Mouse (Mus musculus): ENCODE measurements around the gene Chmp4b. TPM values are rescaled to one million over a fixed set of nuclear protein-coding genes. Genes with fewer than 3 reads are reported as not detected.

The Chmp4b gene
- polyA plus RNA-seq, 1 experiment from 2014 or later, result 29.3 TPM

- Histone ChIP-seq H3K4me3 (no peak overlapping the region), H3K4me1 (0 out of 2 replicates have a peak, but pooled peaks cover 3% of the 10 kb centered on the region), H3K27me3 (no peaks in the 10 kb centered on the region), H3K27ac (no peak overlapping the region), H3K9ac (no peak overlapping the region), H3K9me3 (no peaks in the 10 kb centered on the region), H3K4me2 (replicated peaks) (no peak overlapping the region), H3K36me3 (no peaks in the 10 kb centered on the region)
- ATAC-seq (ENCODE audit: insufficient number of reproducible peaks, insufficient read depth, low FRiP score, low TSS enrichment), result no peak
- 83% methylated on average over 3 of the region's 3 CpGs for WGBS
Measured at GRCm38 (mm10) chr2:154730841-154731240, 79.3 kb downstream of the Chmp4b start.

DNA sequence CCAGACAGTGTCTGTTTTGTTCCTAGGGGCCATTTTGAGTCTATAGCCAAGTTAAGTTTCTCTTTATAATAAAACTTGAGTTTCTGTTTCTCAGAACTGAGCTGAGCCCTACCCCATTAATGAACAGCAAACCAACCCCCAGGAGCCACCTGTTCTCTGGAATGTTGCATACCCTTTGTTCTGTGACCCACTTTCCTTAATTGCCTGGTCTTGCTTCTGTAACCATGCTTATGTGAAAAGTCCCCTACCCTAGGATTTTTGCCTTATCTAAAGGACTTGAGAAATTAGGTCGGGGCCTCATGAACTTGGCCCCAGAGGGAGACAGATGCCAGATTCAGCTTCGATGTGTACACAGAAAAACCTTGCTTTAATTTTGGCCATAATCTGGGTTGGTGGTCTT is 80.4 kb downstream of the Chmp4b start:
- no peaks in the 10 kb centered on the region for H3K27me3 ChIP-seq
- no peak overlapping the region for H3K4me2 ChIP-seq (replicated peaks)
- no peak for ATAC-seq (ENCODE audit: insufficient number of reproducible peaks, insufficient read depth, low FRiP score, low TSS enrichment)
- 67% methylated on average over 2 of the region's 2 CpGs for WGBS
- H3K4me3 ChIP-seq, result no peak overlapping the region
- no peaks in the 10 kb centered on the region for H3K36me3 ChIP-seq
- no peak overlapping the region for H3K27ac ChIP-seq
- 0 out of 2 replicates have a peak, but pooled peaks cover 3% of the 10 kb centered on the region for H3K4me1 ChIP-seq
- no peak overlapping the region for H3K9ac ChIP-seq
- no peaks in the 10 kb centered on the region for H3K9me3 ChIP-seq

DNA sequence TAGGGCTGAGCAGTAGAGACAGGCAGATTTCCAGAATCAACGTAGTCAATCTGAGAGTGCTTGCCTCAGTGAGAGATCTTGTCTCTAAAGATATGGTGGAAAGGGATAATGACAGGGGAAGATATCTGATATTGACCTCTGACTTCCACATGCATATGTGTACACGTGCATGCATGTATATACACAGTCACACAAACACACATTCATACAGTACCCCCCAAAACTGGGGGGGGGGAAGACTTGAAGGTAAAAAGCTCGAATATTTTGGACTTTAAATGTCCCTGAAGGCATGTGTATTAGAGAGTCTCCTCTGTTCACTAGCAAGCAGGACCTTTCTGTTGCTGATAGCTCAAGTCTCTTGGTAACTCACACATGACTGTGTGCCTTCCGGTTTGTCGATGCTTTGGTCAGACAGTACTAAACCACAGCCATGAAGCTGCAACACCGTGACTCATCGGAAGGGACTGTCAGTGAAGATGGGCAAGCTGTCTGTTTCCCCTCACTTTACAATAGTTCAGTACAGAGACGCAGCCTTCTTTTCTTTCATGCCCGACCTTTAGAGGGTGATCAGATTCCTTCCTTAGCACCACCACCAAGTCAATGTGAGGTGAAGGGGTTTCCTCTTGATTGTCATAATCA is 81.1 kb downstream of the Chmp4b start:
- no peak for ATAC-seq (ENCODE audit: insufficient number of reproducible peaks, insufficient read depth, low FRiP score, low TSS enrichment)
- H3K9ac ChIP-seq, result no peak overlapping the region
- H3K27me3 ChIP-seq, result no peaks in the 10 kb centered on the region
- 67% methylated on average over 9 of the region's 9 CpGs for WGBS
- no peaks in the 10 kb centered on the region for H3K9me3 ChIP-seq
- H3K4me1 ChIP-seq, result 0 out of 2 replicates have a peak, but pooled peaks cover 3% of the 10 kb centered on the region
- no peak overlapping the region for H3K4me3 ChIP-seq
- no peak overlapping the region for H3K27ac ChIP-seq
- H3K4me2 ChIP-seq (replicated peaks), result no peak overlapping the region
- no peaks in the 10 kb centered on the region for H3K36me3 ChIP-seq

DNA sequence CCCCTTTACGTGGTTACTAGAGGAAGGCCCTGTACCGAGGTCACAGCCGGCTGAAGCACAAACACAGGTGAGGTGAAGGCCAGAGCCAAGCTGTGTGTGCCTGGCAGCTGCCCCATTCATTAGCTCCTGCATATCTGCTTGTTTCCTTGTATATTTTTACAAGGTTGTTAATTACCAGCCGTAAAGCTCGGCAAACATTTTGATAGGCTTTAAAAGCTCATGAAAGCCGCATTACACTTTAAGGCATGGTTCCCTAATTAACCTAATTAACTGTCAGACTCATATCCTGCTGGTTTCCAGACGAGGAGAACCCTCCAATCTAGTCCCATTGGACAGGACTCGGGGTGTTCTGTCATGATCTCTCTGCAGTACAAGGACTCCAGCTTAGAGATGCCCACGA is 83.5 kb downstream of the Chmp4b start:
- H3K4me3 ChIP-seq, result no peak overlapping the region
- WGBS, result 57% methylated on average over 9 of the region's 9 CpGs
- H3K4me2 ChIP-seq (replicated peaks), result no peak overlapping the region
- ATAC-seq (ENCODE audit: insufficient number of reproducible peaks, insufficient read depth, low FRiP score, low TSS enrichment), result no peak
- H3K9ac ChIP-seq, result no peak overlapping the region
- no peaks in the 10 kb centered on the region for H3K9me3 ChIP-seq
- H3K27me3 ChIP-seq, result no peaks in the 10 kb centered on the region
- 0 out of 2 replicates have a peak, but pooled peaks cover 3% of the 10 kb centered on the region for H3K4me1 ChIP-seq
- H3K36me3 ChIP-seq, result no peaks in the 10 kb centered on the region
- H3K27ac ChIP-seq, result no peak overlapping the region

DNA sequence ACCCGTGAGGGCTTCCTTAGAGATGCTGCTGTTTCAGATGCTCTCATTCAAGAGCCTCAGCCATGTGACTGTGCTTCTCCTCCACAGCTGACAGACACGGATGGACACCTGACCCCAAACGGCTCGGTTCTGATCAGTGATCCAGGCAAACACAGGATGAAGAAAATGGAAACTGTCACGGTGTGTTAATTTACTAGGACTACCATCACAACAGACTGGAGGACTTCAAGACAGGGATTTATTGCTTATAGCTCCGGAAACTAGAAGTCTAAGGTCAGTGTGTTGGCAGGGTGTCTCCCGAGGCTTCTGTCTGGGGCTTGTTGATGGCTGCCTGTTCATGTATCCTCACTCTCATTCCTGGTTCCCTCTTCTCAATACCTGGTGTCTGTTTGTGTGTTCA is 83.9 kb downstream of the Chmp4b start:
- ATAC-seq (ENCODE audit: insufficient number of reproducible peaks, insufficient read depth, low FRiP score, low TSS enrichment), result no peak
- 60% methylated on average over 7 of the region's 7 CpGs for WGBS
- 0 out of 2 replicates have a peak, but pooled peaks cover 3% of the 10 kb centered on the region for H3K4me1 ChIP-seq

DNA sequence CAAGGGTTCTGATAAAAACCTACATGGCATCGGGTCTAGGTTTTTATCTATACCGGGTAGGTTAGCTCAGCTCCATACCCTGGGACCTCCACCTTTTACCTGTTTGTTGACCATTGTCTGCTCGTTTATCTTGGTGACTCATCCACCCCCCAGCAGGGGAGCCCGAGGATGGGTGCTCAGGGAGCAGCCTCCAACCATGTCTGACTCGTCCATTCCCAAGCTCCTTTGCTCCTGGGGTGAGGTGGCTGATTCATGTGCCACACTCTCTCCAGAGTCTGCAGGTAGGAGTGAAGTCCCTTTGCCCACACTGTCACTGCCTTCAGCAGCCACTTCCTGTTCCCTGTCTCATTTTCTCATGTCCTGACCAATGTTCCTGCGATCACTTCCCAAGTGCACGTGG is 84.5 kb downstream of the Chmp4b start:
- H3K4me3 ChIP-seq, result no peak overlapping the region
- H3K9ac ChIP-seq, result no peak overlapping the region
- 85% methylated on average over 7 of the region's 7 CpGs for WGBS
- no peaks in the 10 kb centered on the region for H3K9me3 ChIP-seq
- ATAC-seq (ENCODE audit: insufficient number of reproducible peaks, insufficient read depth, low FRiP score, low TSS enrichment), result no peak
- H3K27ac ChIP-seq, result no peak overlapping the region
- H3K4me1 ChIP-seq, result 0 out of 2 replicates have a peak, but pooled peaks cover 3% of the 10 kb centered on the region
- H3K36me3 ChIP-seq, result no peaks in the 10 kb centered on the region
- H3K4me2 ChIP-seq (replicated peaks), result no peak overlapping the region
- H3K27me3 ChIP-seq, result no peaks in the 10 kb centered on the region

More for the DNA sequence above, 83.9 kb downstream of the Chmp4b start:
- no peak overlapping the region for H3K9ac ChIP-seq
- H3K4me2 ChIP-seq (replicated peaks), result no peak overlapping the region
- H3K27me3 ChIP-seq, result no peaks in the 10 kb centered on the region
- H3K4me3 ChIP-seq, result no peak overlapping the region
- no peaks in the 10 kb centered on the region for H3K9me3 ChIP-seq
- no peaks in the 10 kb centered on the region for H3K36me3 ChIP-seq
- H3K27ac ChIP-seq, result no peak overlapping the region

GRCm38 (mm10) chr2:154738621-154739020 is 87.1 kb downstream of the Chmp4b start:
- H3K4me1 ChIP-seq, result peaks cover 7% of the 10 kb centered on the region
- no peaks in the 10 kb centered on the region for H3K36me3 ChIP-seq
- H3K27me3 ChIP-seq, result no peaks in the 10 kb centered on the region
- H3K9me3 ChIP-seq, result no peaks in the 10 kb centered on the region
- no peak overlapping the region for H3K4me3 ChIP-seq
- H3K27ac ChIP-seq, result no peak overlapping the region
- no peak overlapping the region for H3K4me2 ChIP-seq (replicated peaks)
- H3K9ac ChIP-seq, result no peak overlapping the region
- 87% methylated on average over 5 of the region's 5 CpGs for WGBS
- no peak for ATAC-seq (ENCODE audit: insufficient number of reproducible peaks, insufficient read depth, low FRiP score, low TSS enrichment)

- H3K4me3 ChIP-seq, result no peak overlapping the region
- H3K36me3 ChIP-seq, result no peaks in the 10 kb centered on the region
- no peak overlapping the region for H3K4me2 ChIP-seq (replicated peaks)
- ATAC-seq (ENCODE audit: insufficient number of reproducible peaks, insufficient read depth, low FRiP score, low TSS enrichment), result no peak
- H3K27ac ChIP-seq, result no peak overlapping the region
- peaks cover 7% of the 10 kb centered on the region for H3K4me1 ChIP-seq
- WGBS, result 35% methylated on average over 10 of the region's 10 CpGs
- H3K27me3 ChIP-seq, result no peaks in the 10 kb centered on the region
- H3K9ac ChIP-seq, result no peak overlapping the region
- H3K9me3 ChIP-seq, result no peaks in the 10 kb centered on the region
Measured at GRCm38 (mm10) chr2:154742911-154743819, 91.7 kb downstream of the Chmp4b start.

DNA sequence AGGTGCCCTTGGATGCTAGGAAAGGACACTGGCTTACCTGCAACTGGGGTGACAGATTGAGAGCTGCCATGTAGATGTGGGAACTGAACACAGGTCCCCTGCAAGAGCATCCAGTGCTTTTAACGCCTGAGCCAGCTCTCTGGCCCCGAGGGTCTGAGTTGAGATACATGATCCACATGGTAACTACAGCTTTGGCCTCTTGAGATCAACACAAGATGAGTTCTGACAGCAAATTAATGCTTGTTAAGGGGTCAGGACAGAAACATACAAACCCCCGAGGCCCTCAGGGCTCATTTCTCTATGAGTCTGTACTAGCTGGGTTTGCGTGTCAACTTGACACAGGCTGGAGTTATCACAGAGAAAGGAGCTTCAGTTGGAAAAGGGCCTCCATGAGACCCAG is 92.4 kb downstream of the Chmp4b start:
- Histone ChIP-seq H3K4me3 (no peak overlapping the region), H3K36me3 (no peaks in the 10 kb centered on the region), H3K4me1 (peaks cover 8% of the 10 kb centered on the region), H3K9me3 (no peaks in the 10 kb centered on the region), H3K27ac (no peak overlapping the region), H3K9ac (no peak overlapping the region), H3K4me2 (replicated peaks) (no peak overlapping the region), H3K27me3 (no peaks in the 10 kb centered on the region)
- ATAC-seq (ENCODE audit: insufficient number of reproducible peaks, insufficient read depth, low FRiP score, low TSS enrichment), result no peak
- WGBS, result 26% methylated on average over 4 of the region's 4 CpGs

Other genes with a start within 250 kb of the Chmp4b start
- gene Snta1, start 243.6 kb upstream of the Chmp4b start, polyA plus RNA-seq (2016; fragmentation: Nextera tagmentation; extraction: Ambion mirVana), result 9.2 and 9.9 TPM in 2 replicates
- gene Cbfa2t2, start 215.2 kb upstream of the Chmp4b start, polyA plus RNA-seq (2016; fragmentation: Nextera tagmentation; extraction: Ambion mirVana), result 58.8 and 65.3 TPM in 2 replicates
- 1.0 and 1.2 TPM in 2 replicates for gene 1700003F12Rik, start 104.6 kb upstream of the Chmp4b start, polyA plus RNA-seq (2016; fragmentation: Nextera tagmentation; extraction: Ambion mirVana)
- 0.24 and 0.28 TPM in 2 replicates for gene Actl10, start 99.9 kb upstream of the Chmp4b start, polyA plus RNA-seq (2016; fragmentation: Nextera tagmentation; extraction: Ambion mirVana)
- gene Necab3, start 92.8 kb upstream of the Chmp4b start, polyA plus RNA-seq (2016; fragmentation: Nextera tagmentation; extraction: Ambion mirVana), result 3.5 and 3.7 TPM in 2 replicates
- gene E2f1, start 81.8 kb upstream of the Chmp4b start, polyA plus RNA-seq (2016; fragmentation: Nextera tagmentation; extraction: Ambion mirVana), result 25.9 and 26.3 TPM in 2 replicates
- gene Pxmp4, start 48.0 kb upstream of the Chmp4b start, polyA plus RNA-seq (2016; fragmentation: Nextera tagmentation; extraction: Ambion mirVana), result 16.9 and 18.5 TPM in 2 replicates
- 1.4 and 1.7 TPM in 2 replicates for gene Zfp341, start 38.4 kb upstream of the Chmp4b start, polyA plus RNA-seq (2016; fragmentation: Nextera tagmentation; extraction: Ambion mirVana)
- gene 4930519P11Rik, start 38.3 kb upstream of the Chmp4b start, polyA plus RNA-seq (2016; fragmentation: Nextera tagmentation; extraction: Ambion mirVana), result 0.49 and 1.1 TPM in 2 replicates
- not detected in 2 replicates for gene Gm14214, start 118.3 kb downstream of the Chmp4b start, polyA plus RNA-seq (2016; fragmentation: Nextera tagmentation; extraction: Ambion mirVana)
- 47.6 and 57.5 TPM in 2 replicates for gene Raly, start 139.4 kb downstream of the Chmp4b start, polyA plus RNA-seq (2016; fragmentation: Nextera tagmentation; extraction: Ambion mirVana)
- gene a, start 139.7 kb downstream of the Chmp4b start, polyA plus RNA-seq (2016; fragmentation: Nextera tagmentation; extraction: Ambion mirVana), result 9.4 and 9.6 TPM in 2 replicates
- 108 and 117 TPM in 2 replicates for gene Eif2s2, start 241.2 kb downstream of the Chmp4b start, polyA plus RNA-seq (2016; fragmentation: Nextera tagmentation; extraction: Ambion mirVana)

Measured in embryonic facial prominence, embryonic 12.5 days (tissue).